Mouse (Mus musculus): ENCODE results near the gene Sox6.

DNA sequence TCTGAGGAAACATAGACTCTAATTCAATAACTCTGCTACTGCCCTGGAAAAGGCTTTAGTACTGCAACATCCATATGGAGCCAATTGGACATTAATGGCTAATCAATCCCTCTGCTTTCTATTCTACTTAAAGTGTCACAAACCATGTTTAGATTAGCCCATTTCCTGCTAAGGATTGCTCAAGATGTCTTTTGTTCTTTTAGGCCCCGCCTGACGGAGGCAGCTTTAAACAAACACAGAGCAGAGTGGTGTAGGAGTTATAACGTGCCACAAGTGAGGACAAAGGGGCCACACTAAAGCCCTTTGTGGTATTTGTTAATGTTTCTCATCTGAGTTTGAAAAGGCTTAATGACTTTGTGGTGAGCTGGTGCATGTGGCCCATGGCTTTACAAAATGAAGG, 537.1 kb downstream of the Sox6 start:
- TF ChIP-seq ZNF384 (IDR thresholded peaks at IDR 0.05; ENCODE audit: low read depth, low read length) (no peak), ZC3H11A (IDR thresholded peaks at IDR 0.05; ENCODE audit: borderline replicate concordance, low read depth, low read length) (no peak), HCFC1 (IDR thresholded peaks at IDR 0.05; ENCODE audit: borderline replicate concordance, insufficient read depth, low read length) (no peak), CHD2 (IDR thresholded peaks at IDR 0.05; ENCODE audit: low read depth, low read length) (no peak)
